Mouse (Mus musculus) embryonic facial prominence, embryonic 12.5 days (tissue): ENCODE measurements at regions not wholly inside any gene's neighbourhood (a gene's known extent, or its start where the extent isn't known, plus 50 kb on each side); places are given as distances from the start of the nearest gene placed in this dataset.
A peak's percentile ranks its signal among the peaks of the same experiment; 100 is the strongest.

Source experiments
- ATAC-seq: fragments of 200-750 bp; cut with Nextera tagmentation; 2 replicates; pipeline ENCODE4 v1.8.0; 2017; ENCODE audit not compliant: insufficient number of reproducible peaks, insufficient read depth, low FRiP score, low TSS enrichment
- H3K27ac ChIP-seq: fragments of 300-500 bp; sonication (generic); 2 replicates; pipeline ENCODE4 v1.5.1; 2016; ENCODE audit warnings: mild to moderate bottlenecking
- H3K27me3 ChIP-seq: fragments of 300-500 bp; sonication (generic); 2 replicates; pipeline ENCODE4 v1.6.1; 2016; ENCODE audit warnings: mild to moderate bottlenecking, moderate library complexity
- H3K36me3 ChIP-seq: fragments of 300-500 bp; sonication (generic); 2 replicates; pipeline ENCODE4 v1.6.1; 2016; ENCODE audit warnings: mild to moderate bottlenecking
- H3K4me1 ChIP-seq: fragments of 300-500 bp; sonication (generic); 2 replicates; pipeline ENCODE4 v1.6.1; 2016
- H3K4me2 ChIP-seq: fragments of 300-500 bp; sonication (generic); replicated peaks from 2 replicates; pipeline ENCODE4 v1.6.1; 2016; ENCODE audit warnings: mild to moderate bottlenecking, moderate library complexity
- H3K4me3 ChIP-seq: fragments of 300-500 bp; sonication (generic); 2 replicates; pipeline ENCODE4 v1.5.1; 2016; ENCODE audit warnings: mild to moderate bottlenecking
- H3K9ac ChIP-seq: fragments of 300-500 bp; sonication (generic); 2 replicates; pipeline ENCODE4 v1.6.1; 2016; ENCODE audit warnings: mild to moderate bottlenecking, moderate library complexity
- H3K9me3 ChIP-seq: fragments of 300-500 bp; sonication (generic); 2 replicates; pipeline ENCODE4 v1.6.1; 2016; ENCODE audit warnings: mild to moderate bottlenecking, moderate library complexity
- WGBS: fragments of 180-500 bp; shearing (Covaris S2); methylation state at CpG from one replicate; pipeline ENCODE4 v1.1.7; 2016; 5-methylcytosine and 5-hydroxymethylcytosine counted together

DNA sequence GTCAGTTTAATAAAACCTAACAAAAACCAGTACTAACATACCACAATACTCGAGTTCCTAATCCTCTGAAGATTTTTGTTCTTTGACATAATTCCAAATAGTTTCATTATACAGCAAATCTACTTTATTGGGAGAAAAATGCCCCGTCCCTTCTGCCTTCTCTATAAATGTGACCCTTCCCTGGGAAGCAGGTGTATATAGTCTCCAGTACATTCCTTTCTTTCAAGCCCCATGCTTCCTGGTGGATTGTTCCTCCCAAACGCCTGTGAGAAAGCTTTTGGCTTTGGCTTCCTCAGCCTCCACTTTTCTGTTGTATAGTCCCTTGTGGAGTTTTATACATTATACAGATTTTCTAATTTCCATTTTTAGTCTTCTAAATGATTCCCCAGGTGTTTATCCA, 1001.8 kb upstream of the Tenm3 start:
- 79% methylated on average over 3 of the region's 3 CpGs for WGBS
- Histone ChIP-seq H3K27me3 (no peaks in the 10 kb centered on the region), H3K9ac (no peak overlapping the region), H3K4me1 (no peaks in the 10 kb centered on the region), H3K27ac (no peak overlapping the region), H3K36me3 (no peaks in the 10 kb centered on the region), H3K4me2 (no peak overlapping the region), H3K4me3 (no peak overlapping the region), H3K9me3 (no peaks in the 10 kb centered on the region)
- no peak for ATAC-seq

GRCm38 (mm10) chr8:49831970-49832369, 988.2 kb upstream of the Tenm3 start:
- Histone ChIP-seq H3K27me3 (no peaks in the 10 kb centered on the region), H3K9me3 (no peaks in the 10 kb centered on the region), H3K9ac (no peak overlapping the region), H3K4me3 (no peak overlapping the region), H3K36me3 (no peaks in the 10 kb centered on the region), H3K4me1 (no peaks in the 10 kb centered on the region), H3K27ac (no peak overlapping the region), H3K4me2 (no peak overlapping the region)
- ATAC-seq: no peak

DNA sequence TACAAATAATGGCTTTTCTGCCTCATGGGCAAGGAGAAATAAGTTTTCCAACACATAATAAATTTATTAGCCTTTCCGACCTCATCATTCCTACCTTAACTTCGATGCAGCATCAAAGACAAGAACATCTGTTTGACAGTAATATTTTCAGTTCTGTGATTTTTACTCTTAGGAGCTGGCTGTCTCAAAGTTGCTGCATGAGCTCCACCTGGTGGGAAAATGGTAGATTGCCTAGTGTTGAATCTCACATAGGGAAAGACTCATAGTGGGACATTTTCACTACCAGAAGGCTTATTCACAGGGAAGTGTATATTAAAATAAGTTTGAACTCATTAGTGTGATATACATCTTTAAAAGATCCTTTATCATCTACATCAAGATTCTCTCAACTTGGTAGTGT, 985.6 kb upstream of the Tenm3 start:
- Histone ChIP-seq H3K9ac (no peak overlapping the region), H3K4me1 (no peaks in the 10 kb centered on the region), H3K36me3 (no peaks in the 10 kb centered on the region), H3K4me2 (no peak overlapping the region), H3K9me3 (no peaks in the 10 kb centered on the region), H3K27me3 (no peaks in the 10 kb centered on the region), H3K4me3 (no peak overlapping the region), H3K27ac (no peak overlapping the region)
- ATAC-seq: no peak
- 14% methylated on average over 2 of the region's 2 CpGs for WGBS

DNA sequence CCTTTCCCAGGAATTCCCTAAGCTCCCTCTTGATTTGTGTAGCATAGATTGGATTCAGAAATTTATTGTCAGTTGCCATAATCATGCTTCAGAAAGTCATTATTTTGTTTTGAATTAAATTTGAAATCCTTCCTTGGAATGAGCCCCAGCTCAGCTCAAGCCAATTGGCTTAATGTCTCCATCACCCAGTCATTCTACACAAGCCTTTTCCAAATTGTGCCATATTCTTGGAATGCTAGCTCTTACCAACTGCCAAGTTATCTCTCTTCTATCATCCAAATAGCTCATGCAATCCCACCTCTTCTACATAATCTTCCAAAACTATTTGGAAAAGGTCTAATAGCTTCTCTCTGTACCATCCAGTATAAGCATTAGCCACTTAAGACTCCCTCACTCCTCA, 982.5 kb upstream of the Tenm3 start:
- Histone ChIP-seq H3K27ac (no peak overlapping the region), H3K9me3 (no peaks in the 10 kb centered on the region), H3K4me1 (no peaks in the 10 kb centered on the region), H3K9ac (no peak overlapping the region), H3K27me3 (no peaks in the 10 kb centered on the region), H3K4me2 (no peak overlapping the region), H3K4me3 (no peak overlapping the region), H3K36me3 (no peaks in the 10 kb centered on the region)
- ATAC-seq: no peak

GRCm38 (mm10) chr8:49825000-49825399, 981.2 kb upstream of the Tenm3 start:
- H3K27me3 ChIP-seq: no peaks in the 10 kb centered on the region
- ATAC-seq: no peak
- H3K9me3 ChIP-seq: no peaks in the 10 kb centered on the region
- H3K9ac ChIP-seq: no peak overlapping the region
- no peak overlapping the region for H3K4me3 ChIP-seq
- WGBS: 88% methylated on average over 5 of the region's 5 CpGs
- H3K27ac ChIP-seq: no peak overlapping the region
- no peaks in the 10 kb centered on the region for H3K4me1 ChIP-seq
- H3K4me2 ChIP-seq: no peak overlapping the region
- no peaks in the 10 kb centered on the region for H3K36me3 ChIP-seq

DNA sequence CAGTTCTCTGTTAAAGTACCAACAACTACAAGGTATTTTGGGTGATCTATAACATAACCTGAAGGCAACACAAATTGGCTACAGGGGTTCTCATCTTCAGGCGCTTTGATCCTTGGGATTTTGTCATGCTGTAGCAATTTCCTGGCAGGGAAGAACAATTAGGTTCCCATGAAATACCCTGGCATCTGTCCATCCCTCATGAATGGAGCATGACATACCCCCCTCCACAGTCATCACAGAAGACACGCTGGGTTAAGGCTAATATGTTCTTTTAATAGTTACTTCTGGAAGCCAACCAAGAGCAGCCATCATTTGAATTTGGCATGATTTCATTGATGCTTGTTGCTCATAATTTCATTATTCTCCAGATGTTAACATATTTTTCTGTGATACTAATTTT, 979.0 kb upstream of the Tenm3 start:
- Histone ChIP-seq H3K27ac (no peak overlapping the region), H3K27me3 (no peaks in the 10 kb centered on the region), H3K9me3 (no peaks in the 10 kb centered on the region), H3K4me1 (no peaks in the 10 kb centered on the region), H3K4me2 (no peak overlapping the region), H3K9ac (no peak overlapping the region), H3K36me3 (no peaks in the 10 kb centered on the region), H3K4me3 (no peak overlapping the region)
- ATAC-seq: no peak
- WGBS: 51% methylated on average over 2 of the region's 2 CpGs

- Histone ChIP-seq H3K4me3 (no peak overlapping the region), H3K9me3 (no peaks in the 10 kb centered on the region), H3K27me3 (no peaks in the 10 kb centered on the region), H3K9ac (no peak overlapping the region), H3K27ac (no peak overlapping the region), H3K4me2 (no peak overlapping the region), H3K4me1 (no peaks in the 10 kb centered on the region), H3K36me3 (no peaks in the 10 kb centered on the region)
- 75% methylated on average over 2 of the region's 2 CpGs for WGBS
- ATAC-seq: no peak
Measured at GRCm38 (mm10) chr8:49799236-49799635, 955.5 kb upstream of the Tenm3 start.

DNA sequence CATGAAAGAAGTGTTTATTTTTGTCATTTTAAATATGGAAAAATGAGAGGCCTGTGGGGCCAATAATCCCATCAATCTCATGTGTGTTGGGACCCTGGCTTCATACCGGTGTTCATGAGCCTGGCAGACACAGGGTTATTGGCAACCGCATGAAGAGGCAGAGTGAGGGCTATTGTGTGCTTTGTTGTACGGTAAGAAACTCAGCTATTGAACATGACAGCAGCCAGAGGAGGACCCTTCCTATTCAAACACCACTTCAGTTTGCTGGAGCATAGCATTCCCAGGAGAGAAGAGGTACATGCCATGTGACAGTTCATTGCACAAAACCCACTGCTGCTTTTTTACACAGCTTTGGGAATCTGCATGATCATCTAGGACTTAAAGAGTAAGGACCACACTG, 953.0 kb upstream of the Tenm3 start:
- H3K9me3 ChIP-seq: no peaks in the 10 kb centered on the region
- no peak for ATAC-seq
- H3K27ac ChIP-seq: no peak overlapping the region
- H3K4me2 ChIP-seq: no peak overlapping the region
- H3K4me3 ChIP-seq: no peak overlapping the region
- 70% methylated on average over 3 of the region's 3 CpGs for WGBS
- H3K27me3 ChIP-seq: no peaks in the 10 kb centered on the region
- no peaks in the 10 kb centered on the region for H3K4me1 ChIP-seq
- H3K36me3 ChIP-seq: no peaks in the 10 kb centered on the region
- no peak overlapping the region for H3K9ac ChIP-seq

GRCm38 (mm10) chr8:49794491-49794890, 950.7 kb upstream of the Tenm3 start:
- H3K4me3 ChIP-seq: no peak overlapping the region
- H3K36me3 ChIP-seq: no peaks in the 10 kb centered on the region
- H3K9me3 ChIP-seq: no peaks in the 10 kb centered on the region
- H3K9ac ChIP-seq: no peak overlapping the region
- H3K27ac ChIP-seq: no peak overlapping the region
- H3K27me3 ChIP-seq: no peaks in the 10 kb centered on the region
- no peak overlapping the region for H3K4me2 ChIP-seq
- no peaks in the 10 kb centered on the region for H3K4me1 ChIP-seq
- WGBS: 73% methylated on average over 1 of the region's 1 CpGs
- no peak for ATAC-seq

GRCm38 (mm10) chr8:49769829-49770228, 926.1 kb upstream of the Tenm3 start:
- Histone ChIP-seq H3K4me3 (no peak overlapping the region), H3K36me3 (no peaks in the 10 kb centered on the region), H3K9ac (no peak overlapping the region), H3K27me3 (no peaks in the 10 kb centered on the region), H3K4me2 (no peak overlapping the region), H3K4me1 (no peaks in the 10 kb centered on the region), H3K9me3 (no peaks in the 10 kb centered on the region), H3K27ac (no peak overlapping the region)
- WGBS: 66% methylated on average over 4 of the region's 4 CpGs
- no peak for ATAC-seq

- no peaks in the 10 kb centered on the region for H3K4me1 ChIP-seq
- no peaks in the 10 kb centered on the region for H3K27me3 ChIP-seq
- no peaks in the 10 kb centered on the region for H3K9me3 ChIP-seq
- no peak overlapping the region for H3K9ac ChIP-seq
- no peak overlapping the region for H3K4me3 ChIP-seq
- no peak overlapping the region for H3K27ac ChIP-seq
- no peak overlapping the region for H3K4me2 ChIP-seq
- no peak for ATAC-seq
- H3K36me3 ChIP-seq: no peaks in the 10 kb centered on the region
- WGBS: 63% methylated on average over 6 of the region's 6 CpGs
Measured at GRCm38 (mm10) chr8:49738043-49738442, 894.3 kb upstream of the Tenm3 start.

- 35% methylated on average over 2 of the region's 2 CpGs for WGBS
- peak; percentile 64; the same call in 1 of the 2 replicates for ATAC-seq
- H3K4me1 ChIP-seq: no peaks in the 10 kb centered on the region
Measured at GRCm38 (mm10) chr8:49729156-49729555, 885.4 kb upstream of the Tenm3 start.

GRCm38 (mm10) chr8:49712371-49712770, 868.6 kb upstream of the Tenm3 start:
- 79% methylated on average over 2 of the region's 2 CpGs for WGBS
- no peak for ATAC-seq
- H3K4me2 ChIP-seq: no peak overlapping the region

More at GRCm38 (mm10) chr8:49729156-49729555, 885.4 kb upstream of the Tenm3 start:
- no peak overlapping the region for H3K4me3 ChIP-seq
- no peaks in the 10 kb centered on the region for H3K27me3 ChIP-seq
- H3K9me3 ChIP-seq: no peaks in the 10 kb centered on the region
- no peak overlapping the region for H3K27ac ChIP-seq
- no peaks in the 10 kb centered on the region for H3K36me3 ChIP-seq
- H3K9ac ChIP-seq: no peak overlapping the region
- H3K4me2 ChIP-seq: no peak overlapping the region

More at GRCm38 (mm10) chr8:49712371-49712770, 868.6 kb upstream of the Tenm3 start:
- Histone ChIP-seq H3K27me3 (no peaks in the 10 kb centered on the region), H3K9ac (no peak overlapping the region), H3K4me3 (no peak overlapping the region), H3K9me3 (no peaks in the 10 kb centered on the region), H3K27ac (no peak overlapping the region), H3K4me1 (no peaks in the 10 kb centered on the region), H3K36me3 (no peaks in the 10 kb centered on the region)
